Mouse (Mus musculus) ES-E14 (cell line): ENCODE measurements at regions not wholly inside any gene's neighbourhood (a gene's known extent, or its start where the extent isn't known, plus 50 kb on each side); places are given as distances from the start of the nearest gene placed in this dataset.

Experiments used
- DNase-seq: peaks from one replicate; pipeline ENCODE4 v3.0.0-alpha.2; 2013; ENCODE audit warnings: low read depth, low spot score
- H3K27ac ChIP-seq: 2 replicates; pipeline ENCODE4 v1.5.1; 2012; ENCODE audit warnings: low read depth, mild to moderate bottlenecking, low read length, moderate library complexity, mixed read lengths; ENCODE audit not compliant: poor library complexity, insufficient read depth, severe bottlenecking
- H3K36me3 ChIP-seq: 2 replicates; pipeline ENCODE4 v1.6.1; 2012; ENCODE audit warnings: mild to moderate bottlenecking, low read length, moderate library complexity, mixed read lengths; ENCODE audit not compliant: control insufficient read depth, poor library complexity, insufficient read depth, severe bottlenecking
- H3K4me1 ChIP-seq, 2 experiments: fragments of 150-350 bp in 1 of 2; sonication (generic) in 1 of 2; 2 replicates each; pipeline ENCODE4 v1.6.1; 2012; ENCODE audit warnings: low read length in 2 of 2, mild to moderate bottlenecking in 1 of 2, mixed read lengths in 1 of 2; ENCODE audit not compliant: control insufficient read depth in 2 of 2, insufficient read depth in 2 of 2, poor library complexity in 1 of 2
- H3K4me3 ChIP-seq, 2 experiments: fragments of 150-350 bp in 1 of 2; sonication (generic) in 1 of 2; 2 replicates each; pipeline ENCODE4 v1.5.1; 2012; ENCODE audit warnings: low read length in 2 of 2, low read depth in 1 of 2, mild to moderate bottlenecking in 1 of 2, mixed read lengths in 1 of 2; ENCODE audit not compliant: insufficient read depth in 1 of 2, poor library complexity in 1 of 2, severe bottlenecking in 1 of 2
- H3K9ac ChIP-seq: 2 replicates; pipeline ENCODE4 v1.6.1; 2012; ENCODE audit warnings: low read depth, mild to moderate bottlenecking, low read length, mixed read lengths; ENCODE audit not compliant: poor library complexity, insufficient read depth, severe bottlenecking
- H3K9me3 ChIP-seq: fragments of 150-350 bp; sonication (generic); 2 replicates; pipeline ENCODE4 v1.6.1; 2012; ENCODE audit warnings: low read depth, mild to moderate bottlenecking, low read length; ENCODE audit not compliant: control insufficient read depth, insufficient read depth
- CHD2 ChIP-seq: IDR thresholded peaks from 2 replicates; pipeline ENCODE4 v1.6.1; 2014; ENCODE audit warnings: mild to moderate bottlenecking, low read depth, low read length, inconsistent platforms
- HCFC1 ChIP-seq: IDR thresholded peaks from 2 replicates; pipeline ENCODE4 v1.6.1; 2012; ENCODE audit warnings: low read length, inconsistent platforms, borderline replicate concordance; ENCODE audit not compliant: insufficient read depth
- MAFK ChIP-seq: IDR thresholded peaks from 2 replicates; pipeline ENCODE4 v1.6.1; 2014; ENCODE audit warnings: mild to moderate bottlenecking, low read depth, low read length, inconsistent platforms; ENCODE audit not compliant: insufficient read depth
- ZC3H11A ChIP-seq: IDR thresholded peaks from 2 replicates; pipeline ENCODE4 v1.6.1; 2012; ENCODE audit warnings: low read depth, mild to moderate bottlenecking, inconsistent platforms, low read length, borderline replicate concordance
- ZNF384 ChIP-seq: IDR thresholded peaks from 2 replicates; pipeline ENCODE4 v1.6.1; 2012; ENCODE audit warnings: low read depth, low read length, inconsistent platforms
- in situ Hi-C, 2 experiments: fragments of 600-800 bp; cut with MboI; formaldehyde crosslinking; loops; one replicate each; pipeline ENCODE4 v1.15.1; 2025; ENCODE audit warnings: low sequenced_read_pairs in 2 of 2, inconsistent platforms in 1 of 2; ENCODE audit not compliant: unreplicated experiment in 2 of 2

- H3K9ac ChIP-seq: no peak overlapping the region
- TF ChIP-seq ZC3H11A: no peak
- DNase-seq: no peak
- H3K4me3 ChIP-seq: no peak overlapping the region
- H3K4me1 ChIP-seq: no peaks in the 10 kb centered on the region
- no peaks in the 10 kb centered on the region for H3K36me3 ChIP-seq
- in situ Hi-C loops: no loop called here
- no peak overlapping the region for H3K27ac ChIP-seq
- H3K9me3 ChIP-seq: no peaks in the 10 kb centered on the region
These were observed 84.4 kb upstream of the Cpm start for GRCm38 (mm10) chr10:117544680-117545546.

- no peak for DNase-seq
- Histone ChIP-seq H3K4me3 (no peak overlapping the region), H3K9me3 (no peaks in the 10 kb centered on the region), H3K9ac (no peak overlapping the region), H3K36me3 (no peaks in the 10 kb centered on the region), H3K4me1 (no peaks in the 10 kb centered on the region), H3K27ac (no peak overlapping the region)
- in situ Hi-C loops: no loop called here
- TF ChIP-seq ZC3H11A (no peak), HCFC1 (no peak), CHD2 (no peak), ZNF384 (no peak), MAFK (no peak)
These were observed 85.2 kb upstream of the Cpm start for GRCm38 (mm10) chr10:117543995-117544679.

- Histone ChIP-seq H3K9me3 (no peaks in the 10 kb centered on the region), H3K27ac (no peak overlapping the region), H3K4me1 (no peaks in the 10 kb centered on the region), H3K9ac (no peak overlapping the region), H3K36me3 (no peaks in the 10 kb centered on the region), H3K4me3 (no peak overlapping the region)
- TF ChIP-seq MAFK (no peak), HCFC1 (no peak), CHD2 (no peak), ZNF384 (no peak), ZC3H11A (no peak)
- in situ Hi-C loops: no loop called here
- no peak for DNase-seq
These were observed 85.7 kb upstream of the Cpm start for GRCm38 (mm10) chr10:117543696-117543950.

- H3K36me3 ChIP-seq: no peaks in the 10 kb centered on the region
- no peak overlapping the region for H3K27ac ChIP-seq
- no peak for DNase-seq
- H3K4me1 ChIP-seq: no peaks in the 10 kb centered on the region
- TF ChIP-seq ZC3H11A: no peak
- no peak for TF ChIP-seq ZNF384
- no peak for TF ChIP-seq MAFK
- no peak for TF ChIP-seq HCFC1
- TF ChIP-seq CHD2: no peak
- no peak overlapping the region for H3K4me3 ChIP-seq
- no peaks in the 10 kb centered on the region for H3K9me3 ChIP-seq
- H3K9ac ChIP-seq: no peak overlapping the region
- in situ Hi-C loops: no loop called here
These were observed 86.2 kb upstream of the Cpm start for GRCm38 (mm10) chr10:117542886-117543695.
